Mouse (Mus musculus): ENCODE data around the gene Efcab8.

DNA sequence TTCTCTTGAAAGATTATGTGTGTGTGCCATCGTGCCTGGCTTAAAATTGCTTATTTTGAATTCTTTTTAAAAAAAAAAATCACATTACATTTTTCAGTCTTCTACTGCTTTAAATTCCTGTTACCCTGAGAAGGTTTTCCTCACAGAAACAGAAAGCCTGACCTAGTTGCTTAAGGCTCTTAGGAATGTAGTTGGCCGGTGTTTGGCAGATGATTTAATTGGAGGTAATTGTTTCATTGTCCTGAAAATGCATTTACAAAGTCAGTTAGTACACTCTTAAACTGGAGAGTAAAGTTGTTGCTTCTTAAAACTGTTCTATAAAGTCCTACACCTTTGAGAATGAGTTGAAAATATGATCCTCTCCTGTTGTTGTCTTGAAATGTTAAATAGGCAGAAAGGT is 10.8 kb upstream of the Efcab8 start:
- no peak for TF ChIP-seq CTCF (IDR thresholded peaks at IDR 0.05; ENCODE audit: control insufficient read depth, insufficient read depth, insufficient read length)
- TF ChIP-seq USF1 (IDR thresholded peaks at IDR 0.05; ENCODE audit: low read depth) = no peak
- TF ChIP-seq MYOD1 (IDR thresholded peaks at IDR 0.05; ENCODE audit: control insufficient read depth, insufficient read length, low read depth) = no peak
- no peak for TF ChIP-seq MAX (IDR thresholded peaks at IDR 0.05)

Measured in C2C12 (cell line).